Mouse (Mus musculus) CH12.LX (cell line): ENCODE results near the gene Fads3. TPM values are rescaled to one million over a fixed set of nuclear protein-coding genes. Genes with fewer than 3 reads are reported as not detected.

Source experiments
- DNase-seq: peaks from one replicate; pipeline ENCODE4 v3.0.0-alpha.2; 2013; ENCODE audit errors: extremely low read depth
- H3K27ac ChIP-seq: 2 replicates; pipeline ENCODE4 v1.5.1; 2012; ENCODE audit warnings: low read depth, mild to moderate bottlenecking, control low read depth, moderate library complexity; ENCODE audit not compliant: insufficient read depth
- H3K27me3 ChIP-seq: replicated peaks from 2 replicates; pipeline ENCODE3; 2012; ENCODE audit warnings: inconsistent platforms
- H3K36me3 ChIP-seq, 2 experiments: replicated peaks in 1 of 2; 2 replicates each; pipeline versions ENCODE3 to v1.6.1; 2012; ENCODE audit warnings: inconsistent platforms in 1 of 2, low read length in 1 of 2, mild to moderate bottlenecking in 1 of 2, mixed read lengths in 1 of 2, moderate library complexity in 1 of 2; ENCODE audit not compliant: control insufficient read depth in 1 of 2, insufficient read depth in 1 of 2
- H3K4me1 ChIP-seq, 2 experiments: 2 replicates each; pipeline ENCODE4 v1.6.1; 2012; ENCODE audit warnings: inconsistent platforms in 1 of 2, moderate library complexity in 1 of 2; ENCODE audit not compliant: insufficient read depth in 2 of 2, control insufficient read depth in 1 of 2
- H3K4me2 ChIP-seq: 2 replicates; pipeline ENCODE4 v1.6.1; 2012; ENCODE audit warnings: low read depth, mild to moderate bottlenecking, control low read depth; ENCODE audit not compliant: poor library complexity, insufficient read depth, severe bottlenecking
- H3K4me3 ChIP-seq, 3 experiments: fragments of 150-350 bp in 1 of 3; sonication (generic) in 1 of 3; replicated peaks in 1 of 3; 2 replicates each; pipeline versions ENCODE3 to v1.5.1; 2011 to 2012; ENCODE audit warnings: low read depth in 2 of 3, low read length in 2 of 3, mild to moderate bottlenecking in 2 of 3, moderate library complexity in 2 of 3, control low read depth in 1 of 3, improper control_type of control experiment in 1 of 3, inconsistent platforms in 1 of 3, mixed read lengths in 1 of 3; ENCODE audit not compliant: poor library complexity in 1 of 3
- H3K79me2 ChIP-seq: replicated peaks from 2 replicates; pipeline ENCODE4 v1.6.1; 2012; ENCODE audit warnings: mild to moderate bottlenecking, moderate library complexity; ENCODE audit not compliant: control insufficient read depth, poor library complexity, insufficient read depth, severe bottlenecking; ENCODE audit errors: extremely low read depth
- H3K9ac ChIP-seq: 2 replicates; pipeline ENCODE4 v1.6.1; 2012; ENCODE audit warnings: low read depth, mild to moderate bottlenecking, control low read depth, moderate library complexity; ENCODE audit not compliant: insufficient read depth
- H3K9me3 ChIP-seq: replicated peaks from 2 replicates; pipeline ENCODE3; 2012; ENCODE audit warnings: low read length, inconsistent platforms, mixed read lengths
- BHLHE40 ChIP-seq: IDR thresholded peaks from 2 replicates; pipeline ENCODE4 v1.6.1; 2011; ENCODE audit warnings: mild to moderate bottlenecking, low read depth, low read length, improper control_type of control experiment
- CHD1 ChIP-seq: IDR thresholded peaks from 2 replicates; pipeline ENCODE4 v1.6.1; 2012; ENCODE audit warnings: low read depth, low read length, improper control_type of control experiment, inconsistent platforms
- CHD2 ChIP-seq: IDR thresholded peaks from 2 replicates; pipeline ENCODE4 v1.6.1; 2011; ENCODE audit warnings: low read length, improper control_type of control experiment
- ETS1 ChIP-seq: conservative IDR thresholded peaks from 2 replicates; pipeline ENCODE4 v1.6.1; 2012; ENCODE audit warnings: low read depth, mild to moderate bottlenecking, inconsistent platforms, low read length, improper control_type of control experiment, moderate library complexity
- GABPA ChIP-seq: IDR thresholded peaks from 2 replicates; pipeline ENCODE4 v1.6.1; 2012; ENCODE audit warnings: low read depth, low read length, improper control_type of control experiment, inconsistent platforms; ENCODE audit not compliant: insufficient replicate concordance
- JUN ChIP-seq: IDR thresholded peaks from 2 replicates; pipeline ENCODE4 v1.6.1; 2011; ENCODE audit warnings: low read depth, mild to moderate bottlenecking, low read length, improper control_type of control experiment, moderate library complexity; ENCODE audit not compliant: insufficient read depth
- JUND ChIP-seq: conservative IDR thresholded peaks from 2 replicates; pipeline ENCODE4 v1.6.1; 2011; ENCODE audit warnings: low read depth, low read length, improper control_type of control experiment
- KAT2A ChIP-seq: IDR thresholded peaks from 2 replicates; pipeline ENCODE4 v1.6.1; 2012; ENCODE audit warnings: low read length, improper control_type of control experiment, inconsistent platforms; ENCODE audit not compliant: insufficient replicate concordance
- MAFK ChIP-seq: IDR thresholded peaks from 2 replicates; pipeline ENCODE4 v1.6.1; 2011; ENCODE audit warnings: low read length, improper control_type of control experiment; ENCODE audit not compliant: insufficient replicate concordance
- MAZ ChIP-seq: IDR thresholded peaks from 2 replicates; pipeline ENCODE4 v1.6.1; 2012; ENCODE audit warnings: low read depth, mild to moderate bottlenecking, inconsistent platforms, low read length, improper control_type of control experiment, moderate library complexity
- MXI1 ChIP-seq: IDR thresholded peaks from 2 replicates; pipeline ENCODE4 v1.6.1; 2011; ENCODE audit warnings: mild to moderate bottlenecking, low read depth, low read length, improper control_type of control experiment
- MYC ChIP-seq: IDR thresholded peaks from 2 replicates; pipeline ENCODE4 v1.6.1; 2011; ENCODE audit warnings: low read depth, mild to moderate bottlenecking, improper control_type of control experiment, low read length
- NELFE ChIP-seq: IDR thresholded peaks from 2 replicates; pipeline ENCODE4 v1.6.1; 2011; ENCODE audit warnings: low read depth, low read length, improper control_type of control experiment
- PAX5 ChIP-seq: IDR thresholded peaks from 2 replicates; pipeline ENCODE4 v1.6.1; 2012; ENCODE audit warnings: low read length, inconsistent platforms, mixed read lengths
- RCOR1 ChIP-seq: conservative IDR thresholded peaks from 2 replicates; pipeline ENCODE4 v1.6.1; 2012; ENCODE audit warnings: low read depth, mild to moderate bottlenecking, inconsistent platforms, low read length, improper control_type of control experiment
- SIN3A ChIP-seq: IDR thresholded peaks from 2 replicates; pipeline ENCODE4 v1.6.1; 2012; ENCODE audit warnings: low read length, improper control_type of control experiment, inconsistent platforms
- SMC3 ChIP-seq: IDR thresholded peaks from 2 replicates; pipeline ENCODE4 v1.6.1; 2011; ENCODE audit warnings: low read depth, low read length, improper control_type of control experiment
- TBP ChIP-seq: conservative IDR thresholded peaks from 2 replicates; pipeline ENCODE4 v1.6.1; 2011; ENCODE audit warnings: low read depth, low read length, improper control_type of control experiment
- TCF12 ChIP-seq: IDR thresholded peaks from 2 replicates; pipeline ENCODE4 v1.6.1; 2014; ENCODE audit warnings: low read depth, mild to moderate bottlenecking, inconsistent platforms, low read length, improper control_type of control experiment
- USF1 ChIP-seq: IDR thresholded peaks from 2 replicates; pipeline ENCODE4 v1.6.1; 2014; ENCODE audit warnings: low read depth, mild to moderate bottlenecking, inconsistent platforms, low read length, improper control_type of control experiment
- USF2 ChIP-seq: conservative IDR thresholded peaks from 2 replicates; pipeline ENCODE4 v1.6.1; 2011; ENCODE audit warnings: low read depth, low read length, improper control_type of control experiment
- ZC3H11A ChIP-seq: IDR thresholded peaks from 2 replicates; pipeline ENCODE4 v1.6.1; 2012; ENCODE audit warnings: low read depth, mild to moderate bottlenecking, inconsistent platforms, low read length, improper control_type of control experiment
- ZNF384 ChIP-seq: IDR thresholded peaks from 2 replicates; pipeline ENCODE4 v1.6.1; 2012; ENCODE audit warnings: low read depth, low read length, improper control_type of control experiment, inconsistent platforms
- dilution Hi-C: fragments of 300-500 bp; cut with MboI; formaldehyde crosslinking; loops from 2 replicates; pipeline ENCODE4 v1.14.3; 2020; ENCODE audit warnings: low sequenced_read_pairs; ENCODE audit not compliant: extremely low pct_unique_long_range_greater_than_20kb, extremely low pct_ligation_motif_present
- in situ Hi-C: fragments of 300-500 bp; cut with MboI; formaldehyde crosslinking; loops from 3 replicates; pipeline ENCODE4 v1.14.3; 2019; ENCODE audit warnings: low sequenced_read_pairs, low pct_ligation_motif_present, low pct_unique_long_range_greater_than_20kb, mixed read lengths
- polyA plus RNA-seq: library from polyadenylated mRNA; unstranded; fragments of >175 nt; gene quantifications from 2 replicates; pipeline ENCODE4 v1.2.1, GENCODE M21; 2012; ENCODE audit warnings: low read depth; ENCODE audit not compliant: insufficient read length
- total RNA-seq, 2 experiments: library from RNA; depleted of rRNA; stranded (reverse); fragments of 300-350 nt in 1 of 2; fragments of >200 nt in 1 of 2; gene quantifications; 2 replicates each; pipeline ENCODE4 v1.2.3; 2012 to 2014

Gene Fads3
- total and polyA plus RNA-seq, 3 experiments: 0.29 to 1.1 TPM; not detected in 1

GRCm38 (mm10) chr19:10025169-10025875 is 16.0 kb upstream of the Fads3 start:
- no peak overlapping the region for H3K27ac ChIP-seq

DNA sequence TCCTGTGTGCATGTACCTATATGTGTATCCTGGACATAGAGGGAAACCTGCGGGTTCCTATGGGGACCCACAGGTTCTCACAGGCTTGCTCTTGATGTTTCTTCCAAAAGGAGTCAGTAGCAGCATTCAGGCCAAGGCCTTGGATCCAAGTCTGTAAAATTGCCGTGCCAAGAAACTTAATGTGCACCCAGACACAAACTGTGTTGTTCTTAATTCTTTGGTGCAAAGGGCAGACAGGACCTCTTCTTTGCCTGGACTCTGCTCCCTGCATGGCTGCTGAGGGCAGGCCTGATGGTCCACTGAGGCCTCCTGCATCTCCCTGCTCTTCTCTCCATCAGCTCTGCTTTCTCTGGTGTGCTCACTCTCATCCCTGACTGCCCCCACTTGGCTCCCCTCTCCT is 11.6 kb upstream of the Fads3 start:
- Histone ChIP-seq H3K9me3 (no peaks in the 10 kb centered on the region), H3K36me3 (no peaks in the 10 kb centered on the region), H3K4me3 (no peak overlapping the region), H3K4me1 (0 out of 4 replicates have a peak, but pooled peaks cover 0 to 4% of the 10 kb centered on the region in 2 experiments), H3K9ac (no peak overlapping the region), H3K4me2 (no peak overlapping the region), H3K27ac (no peak overlapping the region), H3K27me3 (peaks cover 54% of the 10 kb centered on the region), H3K79me2 (no peaks in the 10 kb centered on the region)
- dilution Hi-C loops: no loop called here
- no peak for DNase-seq
- in situ Hi-C loops: loop anchor here (5.0 to 10.0 kb wide), 2 partner anchors 37 to 175 kb away; partner anchors contain the start of genes Fen1 and Tmem258
- TF ChIP-seq USF1: no peak
- TF ChIP-seq CHD1: no peak
- no peak for TF ChIP-seq ETS1
- no peak for TF ChIP-seq GABPA
- no peak for TF ChIP-seq JUN
- no peak for TF ChIP-seq ZNF384
- TF ChIP-seq ZC3H11A: no peak
- no peak for TF ChIP-seq TBP
- TF ChIP-seq MAZ: no peak
- no peak for TF ChIP-seq MAFK
- no peak for TF ChIP-seq MXI1
- no peak for TF ChIP-seq BHLHE40
- no peak for TF ChIP-seq TCF12
- TF ChIP-seq CHD2: no peak
- TF ChIP-seq SMC3: no peak
- TF ChIP-seq JUND: no peak
- no peak for TF ChIP-seq NELFE
- no peak for TF ChIP-seq MYC
- TF ChIP-seq KAT2A: no peak
- TF ChIP-seq SIN3A: no peak

More at GRCm38 (mm10) chr19:10025169-10025875, 16.0 kb upstream of the Fads3 start:
- TF ChIP-seq MAZ: no peak
- no peak for TF ChIP-seq RCOR1
- TF ChIP-seq NELFE: no peak
- TF ChIP-seq TCF12: no peak
- TF ChIP-seq TBP: no peak
- TF ChIP-seq MAFK: peak; percentile 58; the same call in 1 of the 2 replicates
- no peak for TF ChIP-seq PAX5
- TF ChIP-seq USF2: no peak
- peaks cover 30% of the 10 kb centered on the region for H3K27me3 ChIP-seq
- H3K79me2 ChIP-seq: no peaks in the 10 kb centered on the region
- no peak overlapping the region for H3K4me3 ChIP-seq
- H3K4me1 ChIP-seq: peaks cover 0 to 10% of the 10 kb centered on the region in 2 experiments; a peak in 1 of 4 replicates
- no peaks in the 10 kb centered on the region for H3K9me3 ChIP-seq
- in situ Hi-C loops (no loop called here), dilution Hi-C loops (no loop called here)
- no peak overlapping the region for H3K9ac ChIP-seq
- no peaks in the 10 kb centered on the region for H3K36me3 ChIP-seq
- DNase-seq: no peak
- H3K4me2 ChIP-seq: no peak overlapping the region
